Mouse (Mus musculus) thymus, adult 2 months (tissue): ENCODE results near the gene Abcg1.

Source experiments
- CTCF ChIP-seq: fragments of 200-500 bp; IDR thresholded peaks from 2 replicates; pipeline ENCODE4 v1.5.1; 2012; ENCODE audit warnings: mild to moderate bottlenecking, control low read depth, low read length, moderate library complexity, borderline replicate concordance; ENCODE audit not compliant: control insufficient read depth, poor library complexity, insufficient read depth; ENCODE audit errors: extremely low read depth
- POLR2A ChIP-seq: fragments of 200-500 bp; IDR thresholded peaks from 2 replicates; pipeline ENCODE4 v1.6.1; 2012; ENCODE audit warnings: mild to moderate bottlenecking, low read length, control low read depth, moderate library complexity; ENCODE audit not compliant: control insufficient read depth, poor library complexity, insufficient read depth; ENCODE audit errors: extremely low read depth

GRCm38 (mm10) chr17:31094781-31095180 is 37.3 kb downstream of the Abcg1 start:
- TF ChIP-seq CTCF (no peak), POLR2A (no peak)
